Mouse (Mus musculus) frontal cortex, adult 2 months (tissue): Measurements from ENCODE around the gene Fcer1a. TPM values are rescaled to one million over a fixed set of nuclear protein-coding genes. Genes with fewer than 3 reads are reported as not detected.
"Not testable (repeated sequence)": the region's sequence is repeated elsewhere in the genome, so short reads cannot be mapped to it uniquely, and the experiment has no call there.

Experiments used
- DNase-seq, 2 experiments: peaks; one replicate each; pipeline ENCODE4 v3.0.0; 2022; ENCODE audit warnings: low spot score in 1 of 2; ENCODE audit errors: extremely low spot score in 1 of 2
- polyA plus RNA-seq: library from polyadenylated mRNA; depleted of rRNA; stranded (reverse); fragments of >200 nt; gene quantifications from 2 replicates; pipeline ENCODE4 v1.2.3, GENCODE M21; 2012; rRNA removed

Gene Fcer1a
- polyA plus RNA-seq: 0.11 TPM in 1 of 2 replicates, not detected in the other

GRCm38 (mm10) chr1:173227081-173227480, at the start of gene Fcer1a:
Gene Fcer1a, minus strand, starts transcription at chr1:173227214.
- DNase-seq: no peak

DNA sequence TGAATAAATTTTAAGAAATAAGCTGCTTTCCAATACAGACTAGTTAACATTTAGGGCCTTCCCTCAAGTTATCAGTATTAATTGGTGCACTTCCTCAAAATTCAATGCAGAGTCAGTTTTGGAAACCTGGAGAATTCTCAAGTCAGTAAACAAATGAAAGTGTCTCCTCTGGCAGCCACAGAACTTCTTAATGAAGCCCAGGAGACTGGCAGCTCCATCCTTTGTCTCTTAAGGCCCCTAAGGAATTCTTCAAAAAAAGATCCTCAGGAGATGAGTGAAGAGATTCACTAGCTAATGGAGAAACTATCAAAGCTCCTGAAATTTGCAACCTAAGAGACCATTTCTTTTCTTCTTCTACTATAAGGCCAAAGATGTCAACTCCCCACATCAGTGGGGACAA, 38.7 kb upstream of the Fcer1a start, which contains the start of gene Olfr418:
Olfr418 (plus strand) TSS at position 301 of the 400 bp plus-strand sequence.
- DNase-seq: no peak

DNA sequence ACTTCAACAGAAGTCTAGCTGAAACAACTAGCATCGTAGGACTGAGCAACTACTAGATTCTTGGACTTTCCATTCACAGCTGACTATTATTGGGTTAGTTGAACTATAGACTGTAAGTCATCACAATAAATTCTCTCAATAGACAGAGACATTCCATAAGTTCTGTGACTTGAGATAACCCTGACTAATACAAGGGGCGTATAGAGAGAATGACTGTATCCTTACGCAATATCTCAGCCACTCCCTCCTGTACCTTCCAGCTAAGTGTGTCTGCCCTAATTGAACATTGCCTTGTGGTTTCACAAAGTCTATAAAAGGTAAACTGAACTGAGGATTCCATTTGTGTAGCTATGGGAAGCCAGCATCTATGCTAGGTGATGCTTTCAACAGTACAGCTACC, 22.9 kb upstream of the Fcer1a start:
- DNase-seq: no peak

- DNase-seq: not testable (repeated sequence)
Observed at GRCm38 (mm10) chr1:173237004-173237403, 10.0 kb upstream of the Fcer1a start.

GRCm38 (mm10) chr1:173216481-173216880, 10.5 kb downstream of the Fcer1a start:
- DNase-seq: no peak

DNA sequence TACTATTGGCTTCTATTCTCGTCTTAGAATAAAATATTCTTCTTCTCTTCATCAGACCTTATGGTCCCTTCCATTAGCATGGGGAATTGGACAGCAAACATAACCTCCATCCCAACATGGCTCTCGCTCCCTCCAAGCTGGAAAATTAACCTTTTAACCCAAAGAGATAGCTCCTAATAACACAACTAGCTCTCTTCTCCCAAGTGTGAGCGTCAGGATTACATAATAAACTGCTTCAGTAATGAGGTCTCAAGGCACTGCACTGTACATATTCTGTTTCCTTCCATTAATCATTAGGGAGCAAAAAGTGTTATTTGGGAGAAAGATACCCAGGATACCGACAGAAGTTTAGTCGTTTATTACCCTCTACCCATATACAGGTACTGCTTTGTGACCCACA, 14.9 kb downstream of the Fcer1a start, which contains the start of gene Olfr1404:
Olfr1404 (plus strand) TSS at position 301 of the 400 bp plus-strand sequence.
- no peak for DNase-seq

- DNase-seq: no peak
Observed at GRCm38 (mm10) chr1:173197508-173197907, 29.5 kb downstream of the Fcer1a start, which contains the start of gene Olfr218. Gene Olfr218, plus strand, starts transcription at chr1:173197808.

GRCm38 (mm10) chr1:173196359-173196758, 30.7 kb downstream of the Fcer1a start:
- no peak for DNase-seq

GRCm38 (mm10) chr1:173192059-173192458, 35.0 kb downstream of the Fcer1a start:
- DNase-seq: no peak

GRCm38 (mm10) chr1:173190540-173190939, 36.5 kb downstream of the Fcer1a start, which contains the start of gene Olfr1406:
Gene Olfr1406, minus strand, starts transcription at chr1:173190640.
- no peak for DNase-seq

DNA sequence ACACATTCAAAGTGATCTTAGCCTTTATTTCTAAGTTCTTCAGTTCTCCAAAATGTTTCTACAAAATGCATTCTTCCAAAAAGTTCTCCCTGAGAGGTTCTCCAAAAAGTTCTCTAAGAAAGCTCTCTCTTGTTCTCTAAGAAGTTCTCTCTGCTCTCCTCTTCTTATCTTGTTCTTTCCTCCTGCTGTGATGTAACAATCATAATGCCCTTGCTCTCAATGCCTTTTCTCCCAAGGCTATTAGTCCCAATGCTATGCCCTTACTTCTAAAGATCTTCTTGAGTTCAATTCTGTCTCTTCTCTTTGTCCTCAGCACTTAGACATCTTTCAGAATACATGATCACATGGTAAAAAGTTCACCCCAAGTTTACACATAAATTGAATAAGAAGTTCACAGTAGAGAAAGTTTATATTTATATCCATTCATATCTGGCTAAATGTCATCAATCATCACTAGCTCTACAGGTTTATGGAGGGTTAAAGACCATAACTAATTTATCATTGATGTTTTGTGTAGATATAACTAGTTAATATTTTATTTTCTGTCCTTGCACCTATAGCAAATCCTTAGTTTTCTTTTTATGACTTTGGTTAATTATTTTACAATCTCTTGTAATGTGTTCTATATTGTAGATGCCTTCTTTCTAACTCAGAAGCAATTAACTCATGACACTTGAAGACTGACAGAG, 52.7 kb downstream of the Fcer1a start:
- DNase-seq: no peak

Other genes with a start within 250 kb of the Fcer1a start
- not detected in 2 replicates for gene Olfr1408, start 89.8 kb downstream of the Fcer1a start, polyA plus RNA-seq
- not detected in 2 replicates for gene Olfr1406, start 36.6 kb downstream of the Fcer1a start, polyA plus RNA-seq
- gene Olfr218, start 29.4 kb downstream of the Fcer1a start, polyA plus RNA-seq: not detected in 2 replicates
- gene Olfr1404, start 14.8 kb downstream of the Fcer1a start, polyA plus RNA-seq: not detected in 2 replicates
- gene Olfr418, start 38.8 kb upstream of the Fcer1a start, polyA plus RNA-seq: 0.04 TPM in 1 of 2 replicates, not detected in the other
- gene Mptx2, start 50.6 kb upstream of the Fcer1a start, polyA plus RNA-seq: 0.19 TPM in 1 of 2 replicates, not detected in the other
- 115 and 129 TPM in 2 replicates for gene Ackr1, start 106.5 kb upstream of the Fcer1a start, polyA plus RNA-seq
- 2.3 and 3.4 TPM in 2 replicates for gene Aim2, start 123.7 kb upstream of the Fcer1a start, polyA plus RNA-seq
- 360 and 371 TPM in 2 replicates for gene Cadm3, start 140.5 kb upstream of the Fcer1a start, polyA plus RNA-seq